Mouse (Mus musculus): ENCODE measurements at regions not wholly inside any gene's neighbourhood (a gene's known extent, or its start where the extent isn't known, plus 50 kb on each side); places are given as distances from the start of the nearest gene placed in this dataset.

GRCm38 (mm10) chr1:168502266-168502665 lies 70.2 kb upstream of the Pbx1 start:
- TF ChIP-seq POLR2A (IDR thresholded peaks at IDR 0.05; ENCODE audit: extremely low read depth, insufficient read depth, low read length) (no peak), CTCF (IDR thresholded peaks at IDR 0.05; ENCODE audit: low read depth, low read length) (no peak)
- peak; percentile 94 for DNase-seq (ENCODE audit: extremely low read depth, low read depth, low spot score)
- no peaks in the 10 kb centered on the region; the same call in 1 of the 2 replicates for H3K79me2 ChIP-seq (ENCODE audit: control insufficient read depth, insufficient read depth, low read length)
- 23% methylated on average over 7 of the region's 7 CpGs for WGBS
- H3K9ac ChIP-seq (ENCODE audit: low read depth, low read length) = no peak overlapping the region
- no peaks in the 10 kb centered on the region for H3K36me3 ChIP-seq (ENCODE audit: control insufficient read depth, insufficient read depth, low read length)
- peaks cover 7% of the 10 kb centered on the region for H3K4me1 ChIP-seq (ENCODE audit: control insufficient read depth, insufficient read depth, low read length)
- H3K4me3 ChIP-seq (ENCODE audit: insufficient read depth, low read depth, low read length) = no peak overlapping the region
- no peaks in the 10 kb centered on the region for H3K27me3 ChIP-seq (ENCODE audit: control insufficient read depth, insufficient read depth, low read length)
- no peak overlapping the region for H3K27ac ChIP-seq (replicated peaks; ENCODE audit: insufficient read depth, low read depth, low read length)

- Histone ChIP-seq H3K27me3 (ENCODE audit: control insufficient read depth, insufficient read depth, low read length) (peaks cover under 1% of the 10 kb centered on the region; the same call in 1 of the 2 replicates), H3K36me3 (ENCODE audit: control insufficient read depth, insufficient read depth, low read length) (no peaks in the 10 kb centered on the region), H3K79me2 (ENCODE audit: control insufficient read depth, insufficient read depth, low read length) (no peaks in the 10 kb centered on the region; the same call in 1 of the 2 replicates), H3K27ac (replicated peaks; ENCODE audit: insufficient read depth, low read depth, low read length) (no peak overlapping the region), H3K4me1 (ENCODE audit: control insufficient read depth, insufficient read depth, low read length) (peaks cover 7% of the 10 kb centered on the region), H3K4me3 (ENCODE audit: insufficient read depth, low read depth, low read length) (no peak overlapping the region), H3K9ac (ENCODE audit: low read depth, low read length) (no peak overlapping the region)
- WGBS = 33% methylated on average over 4 of the region's 4 CpGs
- DNase-seq (ENCODE audit: extremely low read depth, low read depth, low spot score) = peak; percentile 77
- TF ChIP-seq POLR2A (IDR thresholded peaks at IDR 0.05; ENCODE audit: extremely low read depth, insufficient read depth, low read length) (no peak), CTCF (IDR thresholded peaks at IDR 0.05; ENCODE audit: low read depth, low read length) (no peak)
Observed at GRCm38 (mm10) chr1:168501375-168502169, 69.5 kb upstream of the Pbx1 start.

DNA sequence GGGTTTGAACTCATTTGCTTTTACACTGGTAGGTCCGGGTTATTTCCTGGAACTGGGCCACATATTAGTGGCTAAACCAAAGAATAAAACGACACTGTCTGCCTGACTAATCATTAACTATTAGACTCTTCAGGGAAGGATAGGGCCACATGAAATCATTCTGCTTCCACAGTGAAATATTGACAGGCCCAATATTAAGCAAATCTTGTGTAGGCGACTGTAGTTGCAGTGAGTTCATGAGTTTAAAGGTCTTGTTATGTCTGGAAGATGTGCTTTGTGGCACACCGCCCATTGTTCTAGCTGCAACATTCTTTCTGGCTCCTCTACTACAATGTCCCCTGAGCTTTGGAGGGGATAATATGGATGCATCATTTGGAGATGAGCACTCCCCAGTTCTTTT lies 65.7 kb upstream of the Pbx1 start:
- Histone ChIP-seq H3K4me3 (ENCODE audit: insufficient read depth, low read depth, low read length) (no peak overlapping the region), H3K27ac (replicated peaks; ENCODE audit: insufficient read depth, low read depth, low read length) (no peak overlapping the region), H3K79me2 (ENCODE audit: control insufficient read depth, insufficient read depth, low read length) (no peaks in the 10 kb centered on the region), H3K27me3 (ENCODE audit: control insufficient read depth, insufficient read depth, low read length) (peaks cover 2% of the 10 kb centered on the region; the same call in 1 of the 2 replicates), H3K9ac (ENCODE audit: low read depth, low read length) (no peak overlapping the region), H3K36me3 (ENCODE audit: control insufficient read depth, insufficient read depth, low read length) (no peaks in the 10 kb centered on the region), H3K4me1 (ENCODE audit: control insufficient read depth, insufficient read depth, low read length) (peaks cover 7% of the 10 kb centered on the region)
- DNase-seq (ENCODE audit: extremely low read depth, low read depth, low spot score) = peak; percentile 98
- TF ChIP-seq CTCF (IDR thresholded peaks at IDR 0.05; ENCODE audit: low read depth, low read length) (no peak), POLR2A (IDR thresholded peaks at IDR 0.05; ENCODE audit: extremely low read depth, insufficient read depth, low read length) (no peak)
- 14% methylated on average over 4 of the region's 4 CpGs for WGBS

GRCm38 (mm10) chr1:168495687-168496527 lies 63.8 kb upstream of the Pbx1 start:
- 68% methylated on average over 13 of the region's 13 CpGs for WGBS
- no peak for DNase-seq (ENCODE audit: extremely low read depth, low read depth, low spot score)
- Histone ChIP-seq H3K36me3 (ENCODE audit: control insufficient read depth, insufficient read depth, low read length) (no peaks in the 10 kb centered on the region), H3K4me1 (ENCODE audit: control insufficient read depth, insufficient read depth, low read length) (peaks cover 4% of the 10 kb centered on the region; the same call in 1 of the 2 replicates), H3K27me3 (ENCODE audit: control insufficient read depth, insufficient read depth, low read length) (peaks cover 2% of the 10 kb centered on the region; the same call in 1 of the 2 replicates), H3K4me3 (ENCODE audit: insufficient read depth, low read depth, low read length) (no peak overlapping the region), H3K27ac (replicated peaks; ENCODE audit: insufficient read depth, low read depth, low read length) (no peak overlapping the region), H3K9ac (ENCODE audit: low read depth, low read length) (no peak overlapping the region), H3K79me2 (ENCODE audit: control insufficient read depth, insufficient read depth, low read length) (no peaks in the 10 kb centered on the region)
- TF ChIP-seq POLR2A (IDR thresholded peaks at IDR 0.05; ENCODE audit: extremely low read depth, insufficient read depth, low read length) (no peak), CTCF (IDR thresholded peaks at IDR 0.05; ENCODE audit: low read depth, low read length) (no peak)

- Histone ChIP-seq H3K36me3 (ENCODE audit: control insufficient read depth, insufficient read depth, low read length) (no peaks in the 10 kb centered on the region), H3K9ac (ENCODE audit: low read depth, low read length) (no peak overlapping the region), H3K27me3 (ENCODE audit: control insufficient read depth, insufficient read depth, low read length) (no peaks in the 10 kb centered on the region), H3K4me3 (ENCODE audit: insufficient read depth, low read depth, low read length) (no peak overlapping the region), H3K4me1 (ENCODE audit: control insufficient read depth, insufficient read depth, low read length) (no peaks in the 10 kb centered on the region; the same call in 1 of the 2 replicates), H3K79me2 (ENCODE audit: control insufficient read depth, insufficient read depth, low read length) (no peaks in the 10 kb centered on the region), H3K27ac (replicated peaks; ENCODE audit: insufficient read depth, low read depth, low read length) (no peak overlapping the region)
- no peak for DNase-seq (ENCODE audit: extremely low read depth, low read depth, low spot score)
- WGBS = 87% methylated on average over 7 of the region's 7 CpGs
- TF ChIP-seq POLR2A (IDR thresholded peaks at IDR 0.05; ENCODE audit: extremely low read depth, insufficient read depth, low read length) = no peak
- TF ChIP-seq CTCF (IDR thresholded peaks at IDR 0.05; ENCODE audit: low read depth, low read length) = no peak
Observed at GRCm38 (mm10) chr1:168487492-168487891, 55.4 kb upstream of the Pbx1 start.

Measured in liver, adult 2 months (tissue).